Mouse (Mus musculus): ENCODE measurements around the gene Lsmem1. TPM values are rescaled to one million over a fixed set of nuclear protein-coding genes. Genes with fewer than 3 reads are reported as not detected.

The Lsmem1 gene
- polyA plus RNA-seq (2012): not detected in 2 replicates

- no peak within 1 kb of the TSS for H3K4me3 ChIP-seq (replicated peaks)
- H3K9me3 ChIP-seq (ENCODE audit: control insufficient read depth, low read length): no peaks in the 10 kb centered on the region
- TF ChIP-seq GATA1 (IDR thresholded peaks at IDR 0.05; ENCODE audit: low read length) (no peak), TAL1 (IDR thresholded peaks at IDR 0.05; ENCODE audit: low read length) (no peak)
- no peaks in the 10 kb centered on the region for H3K4me1 ChIP-seq (ENCODE audit: control insufficient read depth)
- H3K27me3 ChIP-seq (ENCODE audit: control insufficient read depth): no peaks in the 10 kb centered on the region
- peaks cover 35% of the 10 kb centered on the region for H3K36me3 ChIP-seq (ENCODE audit: control insufficient read depth)
These were observed at the start of gene Lsmem1 for GRCm38 (mm10) chr12:40199302-40199701. Gene Lsmem1, minus strand, starts transcription at chr12:40199490.

GRCm38 (mm10) chr12:40248454-40249180 lies 49.3 kb upstream of the Lsmem1 start, which contains the start of gene Ifrd1:
Gene Ifrd1, minus strand, starts transcription at chr12:40248504.
- peaks cover 26% of the 10 kb centered on the region for H3K4me1 ChIP-seq (ENCODE audit: control insufficient read depth)
- no peaks in the 10 kb centered on the region for H3K9me3 ChIP-seq (ENCODE audit: control insufficient read depth, low read length)
- TF ChIP-seq GATA1 (IDR thresholded peaks at IDR 0.05; ENCODE audit: low read length): no peak
- TF ChIP-seq TAL1 (IDR thresholded peaks at IDR 0.05; ENCODE audit: low read length): no peak
- H3K27me3 ChIP-seq (ENCODE audit: control insufficient read depth): no peaks in the 10 kb centered on the region
- H3K36me3 ChIP-seq (ENCODE audit: control insufficient read depth): no peaks in the 10 kb centered on the region
- H3K4me3 ChIP-seq (replicated peaks): no peak within 1 kb of the TSS

- no peaks in the 10 kb centered on the region for H3K27me3 ChIP-seq (ENCODE audit: control insufficient read depth)
These were observed 48.7 kb upstream of the Lsmem1 start for GRCm38 (mm10) chr12:40247976-40248375.

GRCm38 (mm10) chr12:40247384-40247783 lies 48.1 kb upstream of the Lsmem1 start:
- Histone ChIP-seq H3K4me1 (ENCODE audit: control insufficient read depth) (peaks cover 26% of the 10 kb centered on the region), H3K27me3 (ENCODE audit: control insufficient read depth) (no peaks in the 10 kb centered on the region), H3K36me3 (ENCODE audit: control insufficient read depth) (no peaks in the 10 kb centered on the region), H3K9me3 (ENCODE audit: control insufficient read depth, low read length) (no peaks in the 10 kb centered on the region), H3K4me3 (replicated peaks) (no peak overlapping the region)
- no peak for TF ChIP-seq GATA1 (IDR thresholded peaks at IDR 0.05; ENCODE audit: low read length)
- TF ChIP-seq TAL1 (IDR thresholded peaks at IDR 0.05; ENCODE audit: low read length): no peak

More at GRCm38 (mm10) chr12:40247976-40248375, 48.7 kb upstream of the Lsmem1 start:
- H3K36me3 ChIP-seq (ENCODE audit: control insufficient read depth): no peaks in the 10 kb centered on the region
- no peak for TF ChIP-seq TAL1 (IDR thresholded peaks at IDR 0.05; ENCODE audit: low read length)
- no peak for TF ChIP-seq GATA1 (IDR thresholded peaks at IDR 0.05; ENCODE audit: low read length)
- H3K4me3 ChIP-seq (replicated peaks): no peak overlapping the region
- peaks cover 26% of the 10 kb centered on the region for H3K4me1 ChIP-seq (ENCODE audit: control insufficient read depth)
- no peaks in the 10 kb centered on the region for H3K9me3 ChIP-seq (ENCODE audit: control insufficient read depth, low read length)

DNA sequence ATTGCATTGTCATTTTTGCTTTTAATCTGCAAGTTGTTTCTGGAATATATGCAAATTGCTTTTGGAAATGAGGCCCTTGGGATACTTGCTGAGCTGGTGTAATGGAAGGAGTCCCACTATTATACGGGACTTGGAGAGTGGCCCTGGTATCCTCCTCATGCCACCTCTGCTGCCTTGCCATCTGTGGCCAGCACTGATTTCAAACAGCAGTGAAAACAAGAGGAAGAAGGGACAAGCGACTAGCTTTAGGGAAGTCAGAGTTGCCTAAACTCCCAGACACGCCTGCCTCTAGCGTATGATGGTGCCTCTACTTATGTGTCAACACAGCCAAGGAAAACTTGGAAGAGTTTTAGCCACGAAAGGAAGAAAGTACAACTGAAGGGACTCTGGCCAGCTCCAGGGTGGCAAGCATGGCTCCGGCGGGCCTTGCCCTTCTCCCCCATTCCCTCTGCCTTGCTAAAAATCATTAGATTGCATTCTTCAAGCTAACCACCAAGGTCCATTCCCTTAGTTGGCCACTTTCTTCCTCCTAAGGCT lies 46.2 kb upstream of the Lsmem1 start:
- H3K4me1 ChIP-seq (ENCODE audit: control insufficient read depth): peaks cover 26% of the 10 kb centered on the region
- 0 out of 2 replicates have a peak, but pooled peaks cover 2% of the 10 kb centered on the region for H3K27me3 ChIP-seq (ENCODE audit: control insufficient read depth)
- H3K9me3 ChIP-seq (ENCODE audit: control insufficient read depth, low read length): no peaks in the 10 kb centered on the region
- no peak overlapping the region for H3K4me3 ChIP-seq (replicated peaks)
- TF ChIP-seq GATA1 (IDR thresholded peaks at IDR 0.05; ENCODE audit: low read length): no peak
- TF ChIP-seq TAL1 (IDR thresholded peaks at IDR 0.05; ENCODE audit: low read length): no peak
- no peaks in the 10 kb centered on the region for H3K36me3 ChIP-seq (ENCODE audit: control insufficient read depth)

DNA sequence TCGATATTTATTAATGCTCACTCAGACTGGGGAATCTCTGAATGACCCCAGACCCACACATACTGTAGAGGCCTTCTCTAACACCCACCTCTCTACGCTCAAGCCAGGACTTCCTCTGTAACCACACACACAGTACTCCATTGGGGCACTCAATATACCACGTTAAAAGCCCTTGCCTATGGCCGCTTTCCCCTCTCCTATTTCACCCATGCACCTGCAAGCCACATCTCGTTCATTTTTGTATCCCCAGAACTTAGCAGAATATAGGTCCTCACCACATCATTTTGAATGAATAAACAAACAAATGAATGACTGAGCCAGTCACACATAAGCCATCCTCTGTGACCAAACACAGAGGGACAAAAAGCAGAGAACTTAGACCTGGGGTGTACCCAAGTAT lies 45.6 kb upstream of the Lsmem1 start:
- TF ChIP-seq TAL1 (IDR thresholded peaks at IDR 0.05; ENCODE audit: low read length) (no peak), GATA1 (IDR thresholded peaks at IDR 0.05; ENCODE audit: low read length) (no peak)
- H3K9me3 ChIP-seq (ENCODE audit: control insufficient read depth, low read length): no peaks in the 10 kb centered on the region
- H3K36me3 ChIP-seq (ENCODE audit: control insufficient read depth): no peaks in the 10 kb centered on the region
- H3K4me1 ChIP-seq (ENCODE audit: control insufficient read depth): peaks cover 26% of the 10 kb centered on the region
- 0 out of 2 replicates have a peak, but pooled peaks cover 2% of the 10 kb centered on the region for H3K27me3 ChIP-seq (ENCODE audit: control insufficient read depth)
- no peak overlapping the region for H3K4me3 ChIP-seq (replicated peaks)

DNA sequence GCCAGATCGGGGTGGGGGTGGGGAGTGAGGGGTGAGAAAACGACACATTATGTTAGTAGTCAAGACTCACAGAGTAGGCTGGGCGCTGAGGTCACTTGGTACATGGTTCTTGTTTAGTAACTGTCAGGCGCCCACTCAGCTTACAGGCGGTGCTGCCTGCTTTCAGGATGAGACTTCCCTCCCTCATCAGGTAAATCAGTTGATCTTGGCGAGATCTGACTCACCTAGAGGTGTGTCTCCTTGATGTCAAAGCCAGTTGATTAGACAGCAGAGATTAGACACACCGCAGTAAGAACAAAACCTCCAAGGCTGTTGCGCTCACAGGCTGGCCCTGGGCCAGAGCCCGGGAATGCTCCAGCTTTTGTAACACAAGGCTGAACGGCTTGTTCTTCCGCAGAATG lies 44.5 kb upstream of the Lsmem1 start:
- Histone ChIP-seq H3K4me3 (replicated peaks) (no peak overlapping the region), H3K4me1 (ENCODE audit: control insufficient read depth) (peaks cover 23% of the 10 kb centered on the region), H3K9me3 (ENCODE audit: control insufficient read depth, low read length) (no peaks in the 10 kb centered on the region), H3K27me3 (ENCODE audit: control insufficient read depth) (0 out of 2 replicates have a peak, but pooled peaks cover 2% of the 10 kb centered on the region), H3K36me3 (ENCODE audit: control insufficient read depth) (no peaks in the 10 kb centered on the region)
- TF ChIP-seq TAL1 (IDR thresholded peaks at IDR 0.05; ENCODE audit: low read length) (no peak), GATA1 (IDR thresholded peaks at IDR 0.05; ENCODE audit: low read length) (no peak)

GRCm38 (mm10) chr12:40243241-40243640 lies 44.0 kb upstream of the Lsmem1 start:
- TF ChIP-seq GATA1 (IDR thresholded peaks at IDR 0.05; ENCODE audit: low read length) (no peak), TAL1 (IDR thresholded peaks at IDR 0.05; ENCODE audit: low read length) (no peak)
- Histone ChIP-seq H3K36me3 (ENCODE audit: control insufficient read depth) (no peaks in the 10 kb centered on the region), H3K27me3 (ENCODE audit: control insufficient read depth) (peaks cover 2% of the 10 kb centered on the region; the same call in 1 of the 2 replicates), H3K4me1 (ENCODE audit: control insufficient read depth) (peaks cover 17% of the 10 kb centered on the region), H3K4me3 (replicated peaks) (no peak overlapping the region), H3K9me3 (ENCODE audit: control insufficient read depth, low read length) (no peaks in the 10 kb centered on the region)

GRCm38 (mm10) chr12:40239161-40239560 lies 39.9 kb upstream of the Lsmem1 start:
- Histone ChIP-seq H3K4me1 (ENCODE audit: control insufficient read depth) (no peaks in the 10 kb centered on the region), H3K27me3 (ENCODE audit: control insufficient read depth) (peaks cover 2% of the 10 kb centered on the region; the same call in 1 of the 2 replicates), H3K4me3 (replicated peaks) (no peak overlapping the region), H3K36me3 (ENCODE audit: control insufficient read depth) (no peaks in the 10 kb centered on the region), H3K9me3 (ENCODE audit: control insufficient read depth, low read length) (no peaks in the 10 kb centered on the region)
- TF ChIP-seq GATA1 (IDR thresholded peaks at IDR 0.05; ENCODE audit: low read length) (no peak), TAL1 (IDR thresholded peaks at IDR 0.05; ENCODE audit: low read length) (no peak)
